Mouse (Mus musculus) testis, adult 2 months (tissue): Measurements from ENCODE around the gene Xk.

ENCODE experiments used
- CTCF ChIP-seq: fragments of 200-500 bp; IDR thresholded peaks from 2 replicates; pipeline ENCODE4 v1.5.1; 2012; ENCODE audit warnings: low read depth, mild to moderate bottlenecking, inconsistent platforms, low read length, moderate library complexity; ENCODE audit not compliant: control insufficient read depth, insufficient read depth, insufficient replicate concordance
- POLR2A ChIP-seq: fragments of 200-500 bp; IDR thresholded peaks from 2 replicates; pipeline ENCODE4 v1.6.1; 2012; ENCODE audit warnings: low read depth, mild to moderate bottlenecking, inconsistent platforms, low read length, moderate library complexity; ENCODE audit not compliant: control insufficient read depth

DNA sequence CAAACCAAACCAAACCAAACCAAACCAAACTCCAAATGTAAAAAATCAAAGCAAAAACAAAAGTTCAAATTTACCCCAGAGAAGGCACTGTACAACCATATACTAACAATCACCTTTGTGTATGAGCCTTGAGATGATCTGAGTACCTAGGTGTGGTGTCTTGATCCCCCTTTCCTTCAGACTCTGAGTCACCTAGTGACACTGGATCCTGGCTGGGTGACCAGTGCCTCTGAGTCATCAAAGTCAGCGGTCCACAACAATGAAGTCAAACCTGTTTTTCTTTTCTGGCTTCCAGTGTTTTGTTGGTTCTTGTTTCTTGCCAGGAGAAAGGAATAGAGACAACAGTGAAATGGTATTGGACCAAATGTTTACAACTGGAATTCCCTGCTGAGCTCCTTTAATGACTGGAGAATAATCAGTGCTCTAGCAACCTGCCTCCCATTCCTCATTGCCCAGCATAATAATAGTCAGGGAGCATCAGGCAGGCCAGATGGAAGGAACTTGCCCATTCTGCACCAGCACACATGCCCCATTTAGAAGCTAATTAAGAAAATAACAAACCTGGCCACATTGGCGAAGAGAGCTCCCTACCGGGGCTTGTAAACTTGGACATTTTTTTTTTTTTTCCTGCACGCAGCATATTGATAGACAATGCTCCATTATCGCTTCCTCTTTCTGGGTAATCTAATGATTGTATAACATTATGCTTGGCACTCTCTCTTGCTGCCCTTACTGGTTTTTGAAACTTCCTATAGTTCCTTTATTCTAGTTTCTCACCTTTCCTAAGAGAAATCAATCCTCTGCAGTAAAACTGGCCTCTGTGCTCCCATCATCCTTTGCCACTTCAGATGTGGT is 31.6 kb upstream of the Xk start:
- TF ChIP-seq CTCF (no peak), POLR2A (no peak)
